Mouse (Mus musculus): ENCODE measurements at regions not wholly inside any gene's neighbourhood (a gene's known extent, or its start where the extent isn't known, plus 50 kb on each side); places are given as distances from the start of the nearest gene placed in this dataset.

GRCm38 (mm10) chr12:106840150-106840651 lies 648.2 kb upstream of the 3110018I06Rik start:
- 49% methylated on average over 9 of the region's 9 CpGs for WGBS
- Histone ChIP-seq H3K9ac (replicated peaks; ENCODE audit: low read depth, low read length) (no peak overlapping the region), H3K9me3 (ENCODE audit: control insufficient read depth, low read length) (no peaks in the 10 kb centered on the region), H3K4me2 (ENCODE audit: low read depth, low read length) (no peak overlapping the region), H3K4me1 (ENCODE audit: control insufficient read depth, insufficient read depth, low read length) (peaks cover 11% of the 10 kb centered on the region), H3K36me3 (ENCODE audit: control insufficient read depth, insufficient read depth, low read length) (no peaks in the 10 kb centered on the region), H3K27ac (ENCODE audit: low read depth, low read length) (no peak overlapping the region), H3K4me3 (ENCODE audit: low read depth, low read length) (no peak overlapping the region), H3K27me3 (ENCODE audit: control insufficient read depth, insufficient read depth, low read length) (no peaks in the 10 kb centered on the region)
- no peak for ATAC-seq (ENCODE audit: low read depth)

- Histone ChIP-seq H3K9ac (replicated peaks; ENCODE audit: low read depth, low read length) (no peak overlapping the region), H3K36me3 (ENCODE audit: control insufficient read depth, insufficient read depth, low read length) (no peaks in the 10 kb centered on the region), H3K4me2 (ENCODE audit: low read depth, low read length) (no peak overlapping the region), H3K4me3 (ENCODE audit: low read depth, low read length) (no peak overlapping the region), H3K9me3 (ENCODE audit: control insufficient read depth, low read length) (no peaks in the 10 kb centered on the region), H3K27ac (ENCODE audit: low read depth, low read length) (no peak overlapping the region), H3K27me3 (ENCODE audit: control insufficient read depth, insufficient read depth, low read length) (no peaks in the 10 kb centered on the region), H3K4me1 (ENCODE audit: control insufficient read depth, insufficient read depth, low read length) (peaks cover 11% of the 10 kb centered on the region)
- 63% methylated on average over 8 of the region's 8 CpGs for WGBS
- no peak for ATAC-seq (ENCODE audit: low read depth)
Observed at GRCm38 (mm10) chr12:106841996-106842395, 646.4 kb upstream of the 3110018I06Rik start.

GRCm38 (mm10) chr12:106842396-106842795 lies 646.0 kb upstream of the 3110018I06Rik start:
- Histone ChIP-seq H3K27me3 (ENCODE audit: control insufficient read depth, insufficient read depth, low read length) (no peaks in the 10 kb centered on the region), H3K4me1 (ENCODE audit: control insufficient read depth, insufficient read depth, low read length) (peaks cover 11% of the 10 kb centered on the region), H3K9ac (replicated peaks; ENCODE audit: low read depth, low read length) (no peak overlapping the region), H3K4me2 (ENCODE audit: low read depth, low read length) (no peak overlapping the region), H3K27ac (ENCODE audit: low read depth, low read length) (no peak overlapping the region), H3K4me3 (ENCODE audit: low read depth, low read length) (no peak overlapping the region), H3K36me3 (ENCODE audit: control insufficient read depth, insufficient read depth, low read length) (no peaks in the 10 kb centered on the region), H3K9me3 (ENCODE audit: control insufficient read depth, low read length) (no peaks in the 10 kb centered on the region)
- ATAC-seq (ENCODE audit: low read depth), result no peak
- WGBS, result 50% methylated on average over 8 of the region's 8 CpGs

- no peak overlapping the region for H3K4me2 ChIP-seq (ENCODE audit: low read depth, low read length)
- no peak overlapping the region for H3K9ac ChIP-seq (replicated peaks; ENCODE audit: low read depth, low read length)
- no peaks in the 10 kb centered on the region for H3K4me1 ChIP-seq (ENCODE audit: control insufficient read depth, insufficient read depth, low read length)
- WGBS, result 85% methylated on average over 4 of the region's 4 CpGs
- H3K27ac ChIP-seq (ENCODE audit: low read depth, low read length), result no peak overlapping the region
- H3K4me3 ChIP-seq (ENCODE audit: low read depth, low read length), result no peak overlapping the region
- no peak for ATAC-seq (ENCODE audit: low read depth)
- no peaks in the 10 kb centered on the region for H3K36me3 ChIP-seq (ENCODE audit: control insufficient read depth, insufficient read depth, low read length)
- H3K9me3 ChIP-seq (ENCODE audit: control insufficient read depth, low read length), result no peaks in the 10 kb centered on the region
- H3K27me3 ChIP-seq (ENCODE audit: control insufficient read depth, insufficient read depth, low read length), result no peaks in the 10 kb centered on the region
Observed at GRCm38 (mm10) chr12:106851666-106852065, 636.8 kb upstream of the 3110018I06Rik start.

GRCm38 (mm10) chr12:106852736-106853135 lies 635.7 kb upstream of the 3110018I06Rik start:
- no peak overlapping the region for H3K27ac ChIP-seq (ENCODE audit: low read depth, low read length)
- 73% methylated on average over 8 of the region's 8 CpGs for WGBS
- ATAC-seq (ENCODE audit: low read depth), result no peak
- H3K4me1 ChIP-seq (ENCODE audit: control insufficient read depth, insufficient read depth, low read length), result no peaks in the 10 kb centered on the region
- H3K36me3 ChIP-seq (ENCODE audit: control insufficient read depth, insufficient read depth, low read length), result no peaks in the 10 kb centered on the region
- no peak overlapping the region for H3K9ac ChIP-seq (replicated peaks; ENCODE audit: low read depth, low read length)
- no peak overlapping the region for H3K4me2 ChIP-seq (ENCODE audit: low read depth, low read length)
- H3K4me3 ChIP-seq (ENCODE audit: low read depth, low read length), result no peak overlapping the region
- no peaks in the 10 kb centered on the region for H3K27me3 ChIP-seq (ENCODE audit: control insufficient read depth, insufficient read depth, low read length)
- no peaks in the 10 kb centered on the region for H3K9me3 ChIP-seq (ENCODE audit: control insufficient read depth, low read length)

GRCm38 (mm10) chr12:106853711-106854240 lies 634.7 kb upstream of the 3110018I06Rik start:
- WGBS, result 35% methylated on average over 11 of the region's 11 CpGs
- Histone ChIP-seq H3K36me3 (ENCODE audit: control insufficient read depth, insufficient read depth, low read length) (no peaks in the 10 kb centered on the region), H3K27me3 (ENCODE audit: control insufficient read depth, insufficient read depth, low read length) (no peaks in the 10 kb centered on the region), H3K9me3 (ENCODE audit: control insufficient read depth, low read length) (no peaks in the 10 kb centered on the region), H3K4me2 (ENCODE audit: low read depth, low read length) (no peak overlapping the region), H3K4me1 (ENCODE audit: control insufficient read depth, insufficient read depth, low read length) (no peaks in the 10 kb centered on the region), H3K27ac (ENCODE audit: low read depth, low read length) (no peak overlapping the region), H3K4me3 (ENCODE audit: low read depth, low read length) (no peak overlapping the region), H3K9ac (replicated peaks; ENCODE audit: low read depth, low read length) (no peak overlapping the region)
- ATAC-seq (ENCODE audit: low read depth), result no peak

- ATAC-seq (ENCODE audit: low read depth), result no peak
- Histone ChIP-seq H3K27ac (ENCODE audit: low read depth, low read length) (no peak overlapping the region), H3K27me3 (ENCODE audit: control insufficient read depth, insufficient read depth, low read length) (no peaks in the 10 kb centered on the region), H3K9ac (replicated peaks; ENCODE audit: low read depth, low read length) (no peak overlapping the region), H3K9me3 (ENCODE audit: control insufficient read depth, low read length) (no peaks in the 10 kb centered on the region), H3K4me3 (ENCODE audit: low read depth, low read length) (no peak overlapping the region), H3K4me1 (ENCODE audit: control insufficient read depth, insufficient read depth, low read length) (no peaks in the 10 kb centered on the region), H3K36me3 (ENCODE audit: control insufficient read depth, insufficient read depth, low read length) (no peaks in the 10 kb centered on the region), H3K4me2 (ENCODE audit: low read depth, low read length) (no peak overlapping the region)
- 41% methylated on average over 2 of the region's 2 CpGs for WGBS
Observed at GRCm38 (mm10) chr12:106855520-106855919, 632.9 kb upstream of the 3110018I06Rik start.

GRCm38 (mm10) chr12:106861638-106862037 lies 626.8 kb upstream of the 3110018I06Rik start:
- Histone ChIP-seq H3K27ac (ENCODE audit: low read depth, low read length) (no peak overlapping the region), H3K4me1 (ENCODE audit: control insufficient read depth, insufficient read depth, low read length) (no peaks in the 10 kb centered on the region), H3K27me3 (ENCODE audit: control insufficient read depth, insufficient read depth, low read length) (no peaks in the 10 kb centered on the region), H3K9me3 (ENCODE audit: control insufficient read depth, low read length) (no peaks in the 10 kb centered on the region), H3K4me2 (ENCODE audit: low read depth, low read length) (no peak overlapping the region), H3K4me3 (ENCODE audit: low read depth, low read length) (no peak overlapping the region), H3K36me3 (ENCODE audit: control insufficient read depth, insufficient read depth, low read length) (no peaks in the 10 kb centered on the region), H3K9ac (replicated peaks; ENCODE audit: low read depth, low read length) (no peak overlapping the region)
- no peak for ATAC-seq (ENCODE audit: low read depth)
- 94% methylated on average over 5 of the region's 5 CpGs for WGBS

GRCm38 (mm10) chr12:106864076-106864475 lies 624.4 kb upstream of the 3110018I06Rik start:
- WGBS, result 93% methylated on average over 8 of the region's 8 CpGs
- Histone ChIP-seq H3K36me3 (ENCODE audit: control insufficient read depth, insufficient read depth, low read length) (no peaks in the 10 kb centered on the region), H3K9me3 (ENCODE audit: control insufficient read depth, low read length) (no peaks in the 10 kb centered on the region), H3K4me2 (ENCODE audit: low read depth, low read length) (no peak overlapping the region), H3K27ac (ENCODE audit: low read depth, low read length) (no peak overlapping the region), H3K9ac (replicated peaks; ENCODE audit: low read depth, low read length) (no peak overlapping the region), H3K4me1 (ENCODE audit: control insufficient read depth, insufficient read depth, low read length) (no peaks in the 10 kb centered on the region), H3K4me3 (ENCODE audit: low read depth, low read length) (no peak overlapping the region), H3K27me3 (ENCODE audit: control insufficient read depth, insufficient read depth, low read length) (no peaks in the 10 kb centered on the region)
- no peak for ATAC-seq (ENCODE audit: low read depth)

All from neural tube, embryonic 14.5 days (tissue).